11 mouse cellular contexts compared by ENCODE assay signal in genomic region chr12:75727333-75728125, GRCm38 (mm10). TPM values are rescaled to one million over a fixed set of nuclear protein-coding genes. Genes with fewer than 3 reads are reported as not detected.
A peak's percentile ranks its signal among the peaks of the same experiment; 100 is the strongest.
DNase-seq lines count a peak whose midpoint lies in the region; ATAC-seq and TF ChIP-seq lines count a peak whose summit lies in the region.
"Had no signal": no experiment of that assay in that cellular context is flagged by ENCODE, and none has a peak within 500 bp of the region (broad histone marks: within the 10 kb centered on the region; RNA-seq: fewer than 3 reads in every experiment).

No protein-coding gene starts in this region.

- 17% methylated on average over 15 of the region's 15 CpGs for WGBS in thymus, adult 2 months

- H3K4me1 ChIP-seq in thymus, adult 2 months (replicated peaks; ENCODE audit: control insufficient read depth, insufficient read depth, low read length): peaks cover 25% of the 10 kb centered on the region
- H3K4me1 ChIP-seq: intestine, embryonic 15.5 days had no signal

- peak; percentile 45 for DNase-seq in thymus, adult 2 months
- no peak for DNase-seq in thymus, adult 18-20 months
- DNase-seq in thymus, postnatal 4 days: peak; percentile 56
- DNase-seq in left cerebral cortex, adult 2 months (ENCODE audit: extremely low spot score in 1 of 2, low spot score in 2 of 2): no peak
- DNase-seq in cerebellum, adult 9-11 months: no peak
- DNase-seq in Muller cell, postnatal 12 days (ENCODE audit: inconsistent ontology term): no peak
- DNase-seq: heart, adult 11 months; midbrain, embryonic 14.5 days had no signal

- peak overlapping the region; percentile 58 for H3K4me3 ChIP-seq in thymus, adult 2 months (ENCODE audit: control insufficient read depth, insufficient read depth, low read length)
- H3K4me3 ChIP-seq in left cerebral cortex, adult 2 months: no peak overlapping the region
- H3K4me3 ChIP-seq: intestine, embryonic 15.5 days had no signal

- no peaks in the 10 kb centered on the region for H3K36me3 ChIP-seq in thymus, adult 2 months (ENCODE audit: control insufficient read depth, insufficient read depth, low read length)
- H3K36me3 ChIP-seq: intestine, embryonic 15.5 days had no signal

- no peak for TF ChIP-seq POLR2A in thymus, adult 2 months (IDR thresholded peaks at IDR 0.05; ENCODE audit: control insufficient read depth, extremely low read depth, insufficient read depth, low read length, poor library complexity)

- peak overlapping the region; percentile 90 for H3K27ac ChIP-seq in thymus, adult 2 months (ENCODE audit: control insufficient read depth, insufficient read depth, low read length)
- H3K27ac ChIP-seq in left cerebral cortex, adult 2 months: no peak overlapping the region
- H3K27ac ChIP-seq: intestine, embryonic 15.5 days had no signal

- no peak for TF ChIP-seq CTCF in thymus, adult 2 months (IDR thresholded peaks at IDR 0.05; ENCODE audit: borderline replicate concordance, control insufficient read depth, extremely low read depth, insufficient read depth, low read length, poor library complexity)
- no peak for TF ChIP-seq CTCF in left cerebral cortex, adult 2 months (IDR thresholded peaks at IDR 0.05)

- intact Hi-C loops in left cerebral cortex, adult 2 months (cut with DNase I): no loop called here

- ATAC-seq in erythroblast, adult 5-6 weeks (replicated peaks; ENCODE audit: low FRiP score, poor library complexity, severe bottlenecking): 0 out of 2 replicates have a peak, but pooled peaks have one; percentile 15
- peak; percentile 43 for ATAC-seq in megakaryocyte-erythroid progenitor cell, adult 5-6 weeks (replicated peaks; ENCODE audit: low FRiP score, low TSS enrichment, poor library complexity, severe bottlenecking)
- ATAC-seq: intestine, embryonic 15.5 days had no signal

- H3K27me3 ChIP-seq in thymus, adult 2 months (ENCODE audit: control insufficient read depth, insufficient read depth, low read length): no peaks in the 10 kb centered on the region
- H3K27me3 ChIP-seq: intestine, embryonic 15.5 days had no signal

RNA-seq across cellular contexts. Expression of gene Sgpp1, which starts 8.0 kb away (rescaled TPM):
- 64.9 and 71.0 TPM in 2 replicates for polyA plus RNA-seq in thymus, adult 2 months (2012; rRNA removed)
- total RNA-seq in erythroblast, adult 5-6 weeks (2015; ENCODE audit: low replicate concordance): 44.0 and 44.1 TPM in 2 replicates
- total RNA-seq in erythroblast, adult 5-6 weeks (2017; ENCODE audit: low replicate concordance): 26.3 and 31.6 TPM in 2 replicates
- total RNA-seq in megakaryocyte-erythroid progenitor cell, adult 5-6 weeks (2014; fragmentation: Nextera tagmentation): 46.1 and 58.9 TPM in 2 replicates
- 78.3 and 96.8 TPM in 2 replicates for total RNA-seq in megakaryocyte-erythroid progenitor cell, adult 5-6 weeks (2017)
- total RNA-seq in left cerebral cortex, adult 2 months (2021): 10 to 100 TPM; 27.5 to 29.4 TPM

RNA-seq across cellular contexts. Expression of gene Wdr89, which starts 58.2 kb away (rescaled TPM):
- 3.2 and 4.6 TPM in 2 replicates for polyA plus RNA-seq in thymus, adult 2 months (2012; rRNA removed)
- total RNA-seq in erythroblast, adult 5-6 weeks (2015; ENCODE audit: low replicate concordance): 4.8 and 5.0 TPM in 2 replicates
- total RNA-seq in erythroblast, adult 5-6 weeks (2017; ENCODE audit: low replicate concordance): 3.7 and 9.8 TPM in 2 replicates
- 12.5 and 12.8 TPM in 2 replicates for total RNA-seq in megakaryocyte-erythroid progenitor cell, adult 5-6 weeks (2014; fragmentation: Nextera tagmentation)
- total RNA-seq in megakaryocyte-erythroid progenitor cell, adult 5-6 weeks (2017): 15.8 and 21.7 TPM in 2 replicates
- total RNA-seq in left cerebral cortex, adult 2 months (2021): 1 to 10 TPM; 2.3 to 3.7 TPM

Comparison
In these comparisons a context has a peak if more than half of its experiments do, and no peak if none do; other contexts are left out.
1. DNase-seq: peak in thymus, adult 2 months (single experiment) and thymus, postnatal 4 days (single experiment); none in thymus, adult 18-20 months (0 of 2), left cerebral cortex, adult 2 months (0 of 2), cerebellum, adult 9-11 months (single experiment) and Muller cell, postnatal 12 days (single experiment).